Mouse (Mus musculus) lung, postnatal 10 days (tissue): ENCODE data around the gene Ergic1.

Experiments
- DNase-seq: peaks from one replicate; pipeline ENCODE4 v3.0.0; 2021

The Ergic1 gene

GRCm38 (mm10) chr17:26662978-26663683, 101.8 kb downstream of the Ergic1 start, which contains the start of gene Atp6v0e:
Atp6v0e (plus strand) TSS chr17:26663231.
- DNase-seq, result peak; percentile 98

DNA sequence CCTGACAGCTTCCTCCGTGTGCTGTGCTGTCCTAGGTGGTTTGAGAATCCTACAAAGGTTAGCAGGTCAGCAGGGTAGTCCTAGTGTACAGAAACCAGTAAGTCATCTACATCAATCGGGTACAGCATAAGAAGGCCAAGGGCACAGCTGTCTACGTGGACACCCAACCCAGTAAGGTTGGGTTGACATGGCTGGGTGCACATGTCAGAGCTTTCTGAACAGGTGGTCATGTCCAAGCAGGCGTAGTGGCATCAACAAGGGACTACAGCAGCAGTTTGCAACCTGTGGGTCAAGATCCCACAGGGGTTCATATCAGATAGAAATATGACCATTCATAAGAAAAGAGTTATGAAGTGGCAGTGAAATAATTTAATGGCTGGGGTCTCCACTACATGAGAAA, 104.3 kb downstream of the Ergic1 start:
- DNase-seq, result no peak

- DNase-seq, result no peak
Measured at GRCm38 (mm10) chr17:26671268-26671667, 110.0 kb downstream of the Ergic1 start.

DNA sequence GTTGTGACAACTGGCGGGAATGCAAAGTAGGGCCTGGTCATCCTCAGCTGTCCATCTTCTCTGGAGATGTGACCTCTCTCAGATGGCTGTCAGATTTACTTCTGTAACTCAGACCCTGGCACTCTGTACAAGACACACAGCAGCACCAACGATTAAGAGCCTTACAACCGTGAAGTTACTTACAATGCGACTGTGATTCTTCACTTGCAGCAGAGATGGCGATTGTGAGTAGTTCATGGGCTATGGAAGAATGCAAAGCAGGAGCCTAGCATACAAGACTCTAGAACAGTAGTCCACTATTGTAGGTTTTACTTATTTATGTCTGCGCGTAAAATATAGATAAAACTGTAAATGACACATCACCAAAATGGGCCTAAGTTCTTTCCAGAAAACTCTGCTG, 114.6 kb downstream of the Ergic1 start:
- DNase-seq, result no peak

- peak; percentile 94 for DNase-seq
Measured at GRCm38 (mm10) chr17:26676252-26676615, 114.9 kb downstream of the Ergic1 start.

DNA sequence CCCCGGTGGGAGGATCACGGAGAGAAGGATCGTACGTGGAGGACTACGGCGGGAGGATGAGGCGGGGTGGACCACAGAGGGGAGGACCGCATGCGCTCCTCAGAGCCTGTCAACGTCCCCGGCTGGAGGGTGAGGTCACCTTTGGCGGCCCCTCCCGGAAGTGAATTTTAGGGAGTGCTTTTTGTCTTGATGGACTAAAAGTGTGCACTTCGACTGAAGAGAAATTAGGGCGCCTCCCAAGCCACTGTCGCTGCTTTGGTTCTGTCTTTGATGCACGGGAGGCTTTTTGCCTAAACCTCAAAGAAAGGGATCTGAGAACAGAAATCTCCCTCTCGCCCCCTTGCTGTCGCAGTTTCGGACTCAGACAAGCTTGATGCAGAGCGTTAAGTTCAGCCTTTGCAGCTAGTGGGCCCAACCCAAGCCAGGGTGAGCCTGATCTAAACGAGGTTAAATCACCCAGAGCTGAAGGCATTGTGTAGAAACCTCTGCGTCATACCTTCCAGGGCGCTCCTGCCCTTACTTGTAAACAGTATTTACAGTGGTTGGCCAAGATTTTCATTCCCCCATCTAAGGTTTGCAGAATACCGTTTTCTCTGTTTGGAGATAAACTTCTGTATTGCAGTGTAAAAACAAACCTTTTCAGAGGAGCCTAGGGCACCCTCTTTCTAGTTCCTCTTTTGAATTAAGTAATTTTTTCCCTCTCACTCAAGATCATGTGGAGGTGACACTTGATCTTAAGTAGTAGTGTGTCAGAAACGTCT, 115.5 kb downstream of the Ergic1 start:
- DNase-seq, result peak; percentile 89

DNA sequence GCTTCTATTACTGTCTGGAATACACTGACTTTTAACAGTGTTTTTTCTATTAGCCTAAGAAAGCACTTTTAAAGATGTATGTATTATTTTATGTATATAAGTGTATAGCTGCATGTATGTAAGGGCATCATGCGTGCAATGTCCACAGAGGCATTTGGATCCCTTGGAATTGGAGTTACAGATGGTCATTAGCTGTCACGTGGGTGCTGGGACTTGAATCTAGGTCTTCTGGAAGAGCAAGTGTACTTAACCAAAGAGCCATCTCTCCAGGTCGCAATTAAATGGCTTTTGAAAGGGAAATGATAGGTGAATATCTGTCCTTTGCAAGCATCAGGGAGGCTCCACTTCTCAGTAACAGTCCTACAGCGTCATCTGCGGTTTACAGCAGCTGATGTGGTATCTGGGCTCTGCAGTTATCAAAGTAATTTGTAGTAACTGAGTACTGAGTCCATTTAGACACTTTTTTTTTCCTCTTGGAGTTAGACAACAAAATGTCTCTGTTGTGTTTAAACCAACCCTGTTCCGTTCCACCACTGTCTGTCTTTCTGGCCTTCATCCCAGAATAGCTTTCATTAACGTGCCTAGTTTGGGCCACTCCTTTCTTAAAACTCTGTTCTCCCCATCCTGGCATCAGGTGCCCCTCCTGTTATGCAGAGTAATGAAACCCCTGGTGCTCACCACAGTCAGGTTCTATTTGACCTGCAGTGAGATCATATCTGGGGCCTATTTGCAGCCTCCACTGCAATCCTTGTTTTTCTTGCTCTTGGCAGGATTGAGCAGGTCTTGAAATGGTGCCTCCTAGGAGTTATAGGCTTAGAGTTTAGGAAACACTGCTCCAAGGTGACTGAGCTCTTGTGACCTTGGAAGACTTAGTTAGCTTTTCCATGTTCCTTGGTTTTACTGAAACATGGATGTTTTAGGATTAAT, 116.7 kb downstream of the Ergic1 start:
- no peak for DNase-seq

GRCm38 (mm10) chr17:26681276-26681675, 120.0 kb downstream of the Ergic1 start:
- DNase-seq, result no peak

- no peak for DNase-seq
Measured at GRCm38 (mm10) chr17:26686334-26687000, 125.2 kb downstream of the Ergic1 start.

DNA sequence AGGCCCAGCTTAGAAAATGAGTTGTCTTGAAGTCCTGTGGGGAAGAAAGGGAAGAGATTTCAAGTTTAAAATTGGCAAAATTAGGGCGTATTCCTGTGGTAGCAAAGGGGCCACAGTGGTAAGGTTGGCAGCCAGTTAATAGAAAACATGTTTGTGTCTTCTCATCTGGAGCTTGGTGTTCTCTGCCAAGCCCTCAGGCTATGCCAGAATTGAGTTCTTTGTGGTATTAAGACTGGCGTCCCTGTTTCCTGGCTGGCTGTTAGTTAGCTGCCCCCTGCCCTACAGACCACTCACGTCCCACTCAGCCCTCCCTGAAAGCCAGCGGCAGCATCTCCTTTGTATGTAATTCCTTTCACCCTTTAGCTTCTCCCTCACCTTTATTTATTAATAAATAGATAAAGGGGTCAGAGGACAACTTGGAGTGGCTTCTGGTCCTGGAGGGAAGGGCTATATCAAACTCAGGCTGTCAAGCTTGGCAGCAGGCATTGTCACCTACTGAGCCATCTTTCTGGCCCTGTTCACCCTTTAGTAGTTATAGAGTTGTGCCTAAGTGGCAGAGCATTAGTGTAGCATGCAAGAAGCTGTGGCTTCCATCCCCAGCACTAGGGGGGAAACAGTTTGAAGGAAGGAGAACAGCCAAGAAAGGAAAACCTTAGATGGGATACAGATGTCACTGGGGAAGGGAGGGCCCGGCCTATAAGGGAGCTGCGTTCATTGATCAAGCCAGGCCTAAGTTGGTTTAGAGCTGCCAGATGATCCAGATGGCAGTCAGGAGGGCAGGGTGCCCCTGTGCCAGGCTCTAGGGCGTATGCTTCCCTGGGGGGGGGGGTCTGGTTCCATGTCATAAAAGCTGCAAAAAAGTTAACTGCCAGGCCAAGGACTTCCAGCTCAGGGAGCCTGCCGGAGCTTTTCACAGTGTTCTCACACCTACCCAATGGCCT, 127.8 kb downstream of the Ergic1 start:
- no peak for DNase-seq

- no peak for DNase-seq
Measured at GRCm38 (mm10) chr17:26689810-26690209, 128.5 kb downstream of the Ergic1 start.

GRCm38 (mm10) chr17:26690236-26690635, 128.9 kb downstream of the Ergic1 start:
- DNase-seq, result no peak

DNA sequence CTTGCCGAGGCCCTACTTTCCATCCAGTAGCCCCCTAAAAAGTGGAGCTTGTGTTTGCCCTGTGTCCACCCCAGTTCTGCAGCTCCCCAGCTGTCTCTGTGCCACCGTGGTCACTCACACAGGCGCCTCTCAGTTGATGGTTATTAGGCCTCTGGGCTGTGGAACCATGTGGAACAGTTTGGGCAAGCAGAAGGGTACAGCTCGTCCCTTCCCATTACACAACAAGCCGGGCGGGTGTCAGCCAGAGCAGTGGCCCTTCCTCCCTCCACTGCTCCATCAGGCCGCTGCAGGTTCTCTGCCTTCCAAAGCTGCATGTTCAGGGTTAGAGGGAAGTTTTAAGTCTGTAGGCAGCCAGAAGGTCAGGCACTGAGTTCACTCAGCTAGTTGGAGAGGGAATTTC, 129.8 kb downstream of the Ergic1 start:
- peak; percentile 18 for DNase-seq

DNA sequence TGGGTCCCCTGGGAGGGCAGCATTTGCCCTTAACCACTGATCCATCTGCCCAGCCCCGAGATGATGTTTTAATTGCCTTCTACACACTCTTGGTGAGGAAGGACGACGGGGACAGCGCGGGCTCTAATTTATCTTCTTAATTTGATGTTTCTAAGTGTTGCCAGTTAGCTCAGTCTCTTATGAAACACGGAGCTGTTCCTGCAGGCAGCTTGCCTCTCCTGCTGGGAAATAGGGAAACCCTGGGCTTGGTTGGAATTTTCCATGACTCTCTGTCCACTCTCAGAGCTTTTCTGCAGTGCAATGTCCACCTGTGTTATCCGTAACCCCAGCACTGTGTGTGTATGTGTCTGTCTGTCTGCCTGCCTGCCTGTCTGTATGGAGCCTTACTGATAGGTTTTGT, 132.1 kb downstream of the Ergic1 start:
- DNase-seq, result no peak

DNA sequence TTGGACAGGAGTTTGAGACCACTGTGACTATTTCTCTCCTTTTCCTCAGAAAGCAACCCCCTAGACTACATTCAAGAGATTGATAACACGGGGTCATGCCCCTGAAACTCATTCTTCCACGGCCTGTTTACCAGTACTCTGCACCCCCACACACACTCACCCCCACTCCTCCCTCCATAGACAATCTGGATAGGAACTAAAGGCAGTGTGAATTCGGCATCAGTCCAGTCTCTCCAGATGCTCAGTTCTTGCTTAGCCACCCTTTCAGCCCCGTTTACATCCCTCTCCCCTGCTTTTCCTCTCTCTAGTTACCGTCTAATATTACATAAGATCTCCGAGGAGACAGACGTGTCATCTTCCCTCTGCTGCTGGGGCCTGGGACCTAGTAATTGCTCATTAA, 132.9 kb downstream of the Ergic1 start:
- no peak for DNase-seq

DNA sequence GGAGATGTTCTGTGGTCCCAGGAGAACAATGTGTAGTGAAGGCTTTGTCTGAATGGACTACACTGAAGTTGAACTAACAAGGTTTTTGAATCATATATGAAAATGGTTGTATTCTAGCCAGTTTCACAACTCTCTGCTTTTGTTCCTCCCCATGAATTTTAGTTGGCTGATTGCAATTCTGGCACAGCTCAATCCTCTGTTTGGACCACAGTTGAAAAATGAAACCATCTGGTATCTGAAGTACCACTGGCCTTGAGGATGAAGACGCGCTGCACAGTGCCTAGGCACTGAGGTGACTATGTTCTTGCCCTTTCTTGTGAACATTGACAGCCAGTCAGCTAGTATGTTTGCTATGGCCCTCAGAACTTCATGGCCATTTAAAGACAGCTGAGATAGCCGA, 133.9 kb downstream of the Ergic1 start:
- no peak for DNase-seq

- no peak for DNase-seq
Measured at GRCm38 (mm10) chr17:26698846-26699245, 137.6 kb downstream of the Ergic1 start.

- DNase-seq, result peak; percentile 80
Measured at GRCm38 (mm10) chr17:26699819-26700616, 138.7 kb downstream of the Ergic1 start.

DNA sequence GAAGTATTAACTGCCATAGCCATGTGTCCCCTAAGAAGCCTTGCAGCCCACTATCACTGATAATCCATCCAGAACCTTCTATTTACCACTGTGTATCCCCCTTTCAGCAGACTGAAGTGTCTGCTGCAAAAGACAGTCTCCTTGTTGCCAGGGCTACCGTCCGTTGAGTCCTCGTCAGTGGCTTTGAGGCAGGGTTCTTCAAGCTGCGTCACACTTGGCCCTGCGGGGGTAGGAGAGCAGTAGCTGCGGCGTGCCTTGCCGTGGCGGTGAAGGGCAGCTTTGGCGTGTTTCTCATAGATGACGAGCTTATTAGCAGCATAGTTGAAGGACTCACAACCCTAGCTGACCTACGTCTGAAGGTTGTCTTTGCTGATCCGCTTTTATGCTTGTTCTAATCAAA, 140.3 kb downstream of the Ergic1 start:
- no peak for DNase-seq

DNA sequence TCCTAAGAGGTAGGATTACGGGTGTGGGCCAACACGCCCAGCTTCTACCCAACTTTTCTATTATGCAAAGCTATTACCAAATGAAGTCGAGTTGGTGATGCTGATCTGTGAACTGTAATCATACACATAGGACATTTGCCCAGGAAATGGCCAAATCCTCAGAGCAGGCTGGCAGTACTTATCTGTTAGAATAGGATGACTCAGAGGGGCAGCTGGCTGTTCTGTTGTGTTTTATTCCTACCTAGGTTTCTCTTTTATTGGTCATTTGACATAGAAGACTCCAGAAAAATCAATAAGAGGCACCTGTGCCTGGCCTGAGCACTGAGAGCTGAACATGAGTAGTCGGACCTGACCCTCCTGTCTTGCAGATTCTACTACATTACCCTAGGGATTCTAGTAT, 141.3 kb downstream of the Ergic1 start:
- DNase-seq, result no peak

- no peak for DNase-seq
Measured at GRCm38 (mm10) chr17:26703671-26704070, 142.4 kb downstream of the Ergic1 start.
